Mouse (Mus musculus): ENCODE measurements around the gene Gm37240. TPM values are rescaled to one million over a fixed set of nuclear protein-coding genes. Genes with fewer than 3 reads are reported as not detected.
"Not testable (repeated sequence)": the region's sequence is repeated elsewhere in the genome, so short reads cannot be mapped to it uniquely, and the experiment has no call there.

The Gm37240 gene
- polyA plus RNA-seq, 1 experiment from 2014 or later = 0.11 TPM

DNA sequence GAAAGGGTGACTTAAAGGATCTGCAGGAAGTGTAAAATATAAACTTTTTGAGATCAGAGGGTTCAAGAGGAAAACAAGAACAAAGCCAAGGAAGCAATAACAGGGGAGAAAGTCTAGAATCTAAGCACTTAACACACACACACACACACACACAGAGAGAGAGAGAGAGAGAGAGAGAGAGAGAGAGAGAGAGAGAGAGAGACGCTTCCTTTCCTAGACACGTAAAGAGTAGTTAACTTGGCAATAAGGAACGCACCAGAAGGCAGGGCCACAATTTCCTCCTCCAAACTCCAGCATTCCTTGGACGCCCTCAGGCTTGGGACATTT lies 1305.7 kb downstream of the Gm37240 start:
- DNase-seq (no peak), ATAC-seq (ENCODE audit: low FRiP score, low TSS enrichment) (no peak)
- Histone ChIP-seq H3K4me1 (ENCODE audit: control insufficient read depth, insufficient read depth, low read length) (peaks cover 15% of the 10 kb centered on the region), H3K4me2 (ENCODE audit: low read length) (peak overlapping the region; percentile 67), H3K9ac (replicated peaks; ENCODE audit: low read length) (peak overlapping the region; percentile 57; the same call in 1 of the 2 replicates), H3K36me3 (ENCODE audit: control insufficient read depth, insufficient read depth, low read length) (no peaks in the 10 kb centered on the region), H3K27me3 (ENCODE audit: control insufficient read depth, insufficient read depth, low read length) (no peaks in the 10 kb centered on the region), H3K9me3 (ENCODE audit: control insufficient read depth, low read length) (no peaks in the 10 kb centered on the region), H3K4me3 (replicated peaks; ENCODE audit: low read depth, low read length) (peak overlapping the region; percentile 83), H3K27ac (replicated peaks; ENCODE audit: low read depth, low read length) (peak overlapping the region; percentile 92)
- WGBS = 0% methylated on average over 4 of the region's 4 CpGs

DNA sequence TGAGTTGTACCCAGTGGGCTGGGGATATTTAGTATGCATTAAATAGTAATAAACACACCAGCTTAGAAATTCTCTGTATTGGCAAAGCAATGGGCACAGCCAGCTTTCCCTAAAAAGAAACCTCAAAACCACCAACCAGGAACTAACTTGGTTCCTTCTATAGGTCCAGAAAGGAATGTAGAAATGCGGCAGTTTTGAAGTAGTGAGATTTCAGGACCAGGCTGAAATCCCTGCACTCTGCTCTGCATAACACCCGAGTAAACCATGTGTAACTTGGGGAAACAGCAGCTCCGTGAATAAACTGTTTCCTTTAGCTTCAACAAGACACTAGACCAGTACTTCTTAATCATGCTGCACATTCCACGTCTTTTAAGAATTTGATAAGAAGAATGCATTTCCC lies 1306.6 kb downstream of the Gm37240 start:
- no peak overlapping the region for H3K27ac ChIP-seq (replicated peaks; ENCODE audit: low read depth, low read length)
- H3K9me3 ChIP-seq (ENCODE audit: control insufficient read depth, low read length) = no peaks in the 10 kb centered on the region
- whole genome bisulfite sequencing = 64% methylated on average over 4 of the region's 4 CpGs
- ATAC-seq (ENCODE audit: low FRiP score, low TSS enrichment) (no peak), DNase-seq (no peak)
- H3K36me3 ChIP-seq (ENCODE audit: control insufficient read depth, insufficient read depth, low read length) = no peaks in the 10 kb centered on the region
- H3K27me3 ChIP-seq (ENCODE audit: control insufficient read depth, insufficient read depth, low read length) = no peaks in the 10 kb centered on the region
- no peak overlapping the region for H3K9ac ChIP-seq (replicated peaks; ENCODE audit: low read length)
- H3K4me1 ChIP-seq (ENCODE audit: control insufficient read depth, insufficient read depth, low read length) = peaks cover 15% of the 10 kb centered on the region
- no peak overlapping the region for H3K4me3 ChIP-seq (replicated peaks; ENCODE audit: low read depth, low read length)
- peak overlapping the region; percentile 67 for H3K4me2 ChIP-seq (ENCODE audit: low read length)

- 94% methylated on average over 3 of the region's 3 CpGs for WGBS
- Histone ChIP-seq H3K27ac (replicated peaks; ENCODE audit: low read depth, low read length) (no peak overlapping the region), H3K36me3 (ENCODE audit: control insufficient read depth, insufficient read depth, low read length) (no peaks in the 10 kb centered on the region), H3K9me3 (ENCODE audit: control insufficient read depth, low read length) (no peaks in the 10 kb centered on the region), H3K9ac (replicated peaks; ENCODE audit: low read length) (no peak overlapping the region), H3K4me2 (ENCODE audit: low read length) (no peak overlapping the region), H3K4me1 (ENCODE audit: control insufficient read depth, insufficient read depth, low read length) (no peaks in the 10 kb centered on the region), H3K27me3 (ENCODE audit: control insufficient read depth, insufficient read depth, low read length) (no peaks in the 10 kb centered on the region), H3K4me3 (replicated peaks; ENCODE audit: low read depth, low read length) (no peak overlapping the region)
- DNase-seq = no peak
- no peak for ATAC-seq (ENCODE audit: low FRiP score, low TSS enrichment)
Measured at GRCm38 (mm10) chr3:84570501-84570900, 1316.8 kb downstream of the Gm37240 start.

- no peaks in the 10 kb centered on the region for H3K4me1 ChIP-seq (ENCODE audit: control insufficient read depth, insufficient read depth, low read length)
- H3K9ac ChIP-seq (replicated peaks; ENCODE audit: low read length) = no peak overlapping the region
- H3K27me3 ChIP-seq (ENCODE audit: control insufficient read depth, insufficient read depth, low read length) = no peaks in the 10 kb centered on the region
- no peaks in the 10 kb centered on the region for H3K36me3 ChIP-seq (ENCODE audit: control insufficient read depth, insufficient read depth, low read length)
- no peak overlapping the region for H3K4me3 ChIP-seq (replicated peaks; ENCODE audit: low read depth, low read length)
- no peaks in the 10 kb centered on the region for H3K9me3 ChIP-seq (ENCODE audit: control insufficient read depth, low read length)
- DNase-seq = no peak
- WGBS = 84% methylated on average over 6 of the region's 6 CpGs
- ATAC-seq (ENCODE audit: low FRiP score, low TSS enrichment) = no peak
- H3K27ac ChIP-seq (replicated peaks; ENCODE audit: low read depth, low read length) = no peak overlapping the region
- H3K4me2 ChIP-seq (ENCODE audit: low read length) = no peak overlapping the region
Measured at GRCm38 (mm10) chr3:84569587-84569986, 1317.7 kb downstream of the Gm37240 start.

- Histone ChIP-seq H3K4me2 (ENCODE audit: low read length) (no peak overlapping the region), H3K4me1 (ENCODE audit: control insufficient read depth, insufficient read depth, low read length) (no peaks in the 10 kb centered on the region), H3K4me3 (replicated peaks; ENCODE audit: low read depth, low read length) (no peak overlapping the region), H3K27ac (replicated peaks; ENCODE audit: low read depth, low read length) (no peak overlapping the region), H3K27me3 (ENCODE audit: control insufficient read depth, insufficient read depth, low read length) (no peaks in the 10 kb centered on the region), H3K36me3 (ENCODE audit: control insufficient read depth, insufficient read depth, low read length) (no peaks in the 10 kb centered on the region), H3K9ac (replicated peaks; ENCODE audit: low read length) (no peak overlapping the region), H3K9me3 (ENCODE audit: control insufficient read depth, low read length) (no peaks in the 10 kb centered on the region)
- DNase-seq = no peak
- WGBS = 94% methylated on average over 6 of the region's 6 CpGs
- ATAC-seq (ENCODE audit: low FRiP score, low TSS enrichment) = no peak
Measured at GRCm38 (mm10) chr3:84568540-84568939, 1318.8 kb downstream of the Gm37240 start.

DNA sequence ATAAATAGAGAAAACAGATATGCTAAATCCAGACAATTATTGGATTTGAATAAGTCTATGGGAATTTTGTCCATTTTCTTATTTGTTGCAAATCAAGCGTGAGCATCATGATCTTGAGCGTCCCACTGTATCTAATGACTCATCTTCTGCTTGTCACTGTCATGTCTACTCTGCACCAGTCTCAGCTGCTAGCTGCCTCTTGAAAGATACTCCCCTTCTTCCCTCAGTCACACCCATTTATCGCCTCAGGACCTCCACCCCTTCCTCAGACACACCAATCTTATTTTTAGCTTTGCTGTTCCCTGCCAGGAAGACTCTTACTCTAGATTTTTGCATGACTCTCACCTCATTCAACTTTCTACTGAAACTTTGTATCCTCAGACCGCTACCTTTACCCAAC lies 1323.9 kb downstream of the Gm37240 start:
- Histone ChIP-seq H3K9ac (replicated peaks; ENCODE audit: low read length) (no peak overlapping the region), H3K9me3 (ENCODE audit: control insufficient read depth, low read length) (no peaks in the 10 kb centered on the region), H3K36me3 (ENCODE audit: control insufficient read depth, insufficient read depth, low read length) (no peaks in the 10 kb centered on the region), H3K27me3 (ENCODE audit: control insufficient read depth, insufficient read depth, low read length) (no peaks in the 10 kb centered on the region), H3K4me2 (ENCODE audit: low read length) (no peak overlapping the region), H3K4me3 (replicated peaks; ENCODE audit: low read depth, low read length) (no peak overlapping the region), H3K4me1 (ENCODE audit: control insufficient read depth, insufficient read depth, low read length) (no peaks in the 10 kb centered on the region), H3K27ac (replicated peaks; ENCODE audit: low read depth, low read length) (no peak overlapping the region)
- no peak for DNase-seq
- 93% methylated on average over 4 of the region's 4 CpGs for WGBS
- ATAC-seq (ENCODE audit: low FRiP score, low TSS enrichment) = no peak

DNA sequence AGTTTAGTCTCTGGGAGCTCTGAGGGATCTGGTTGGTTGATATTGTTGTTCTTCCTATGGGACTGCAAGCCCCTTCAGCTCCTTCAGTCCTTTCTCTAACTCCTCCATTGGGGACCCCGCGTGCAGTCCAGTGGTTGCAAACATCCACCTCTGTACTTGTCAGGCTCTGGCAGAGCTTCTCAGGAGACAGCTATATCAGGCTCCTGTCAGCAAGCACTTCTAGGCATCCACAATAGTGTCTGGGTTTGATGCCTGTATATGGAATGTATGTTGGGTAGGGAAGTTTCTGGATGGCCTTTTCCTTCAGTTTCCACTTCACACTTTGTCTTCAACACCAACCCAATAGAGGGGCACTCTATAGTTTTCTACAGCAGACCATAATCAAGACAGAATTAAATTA lies 1324.4 kb downstream of the Gm37240 start:
- not testable (repeated sequence) for H3K9ac ChIP-seq (replicated peaks; ENCODE audit: low read length); ATAC-seq (ENCODE audit: low FRiP score, low TSS enrichment); DNase-seq; H3K4me1 ChIP-seq (ENCODE audit: control insufficient read depth, insufficient read depth, low read length); H3K27me3 ChIP-seq (ENCODE audit: control insufficient read depth, insufficient read depth, low read length); H3K4me3 ChIP-seq (replicated peaks; ENCODE audit: low read depth, low read length); H3K9me3 ChIP-seq (ENCODE audit: control insufficient read depth, low read length); H3K36me3 ChIP-seq (ENCODE audit: control insufficient read depth, insufficient read depth, low read length); H3K27ac ChIP-seq (replicated peaks; ENCODE audit: low read depth, low read length); H3K4me2 ChIP-seq (ENCODE audit: low read length)
- 92% methylated on average over 2 of the region's 2 CpGs for WGBS

DNA sequence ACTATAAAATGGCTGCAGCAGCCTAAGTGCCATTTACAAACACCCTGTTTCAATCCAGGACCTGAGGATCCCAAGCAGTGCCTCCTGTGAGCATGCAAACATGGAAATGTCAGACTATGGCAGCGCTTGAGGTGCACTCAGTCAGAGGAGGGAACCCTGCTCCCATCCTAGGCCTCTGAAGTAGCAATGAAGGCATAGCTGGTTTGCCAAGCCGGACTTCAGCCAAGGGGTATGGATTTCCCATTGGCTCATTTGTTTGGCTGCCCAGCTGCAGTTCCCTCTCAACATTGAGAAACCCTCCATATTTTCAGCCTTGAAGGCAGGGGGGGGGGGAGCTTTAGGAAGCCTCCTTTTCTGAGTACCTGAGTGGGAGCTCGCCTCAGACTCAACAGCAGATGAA lies 1329.0 kb downstream of the Gm37240 start:
- ATAC-seq (ENCODE audit: low FRiP score, low TSS enrichment) (no peak), DNase-seq (no peak)
- WGBS = 94% methylated on average over 3 of the region's 3 CpGs
- Histone ChIP-seq H3K4me3 (replicated peaks; ENCODE audit: low read depth, low read length) (no peak overlapping the region), H3K9ac (replicated peaks; ENCODE audit: low read length) (no peak overlapping the region), H3K36me3 (ENCODE audit: control insufficient read depth, insufficient read depth, low read length) (no peaks in the 10 kb centered on the region), H3K9me3 (ENCODE audit: control insufficient read depth, low read length) (no peaks in the 10 kb centered on the region), H3K27ac (replicated peaks; ENCODE audit: low read depth, low read length) (no peak overlapping the region), H3K4me2 (ENCODE audit: low read length) (no peak overlapping the region), H3K4me1 (ENCODE audit: control insufficient read depth, insufficient read depth, low read length) (no peaks in the 10 kb centered on the region), H3K27me3 (ENCODE audit: control insufficient read depth, insufficient read depth, low read length) (no peaks in the 10 kb centered on the region)

DNA sequence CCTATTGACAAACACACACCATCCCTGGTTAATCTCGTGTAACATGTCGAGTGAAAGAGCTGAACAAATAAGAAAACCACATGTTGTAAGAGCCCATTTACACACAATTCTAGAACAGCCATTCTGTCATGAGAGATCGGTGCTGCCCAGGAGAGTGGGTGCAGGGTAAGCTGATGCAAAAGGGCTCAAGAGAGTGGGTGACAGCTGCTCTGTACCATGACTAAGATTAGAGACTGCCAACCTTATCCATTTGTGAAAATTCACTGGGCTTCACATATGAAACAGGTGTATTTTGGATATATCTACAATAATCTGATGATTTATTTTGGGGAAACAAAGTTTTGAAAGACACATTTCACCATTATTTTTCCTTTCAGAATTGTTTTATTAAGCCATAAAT lies 1331.5 kb downstream of the Gm37240 start:
- ATAC-seq (ENCODE audit: low FRiP score, low TSS enrichment) = no peak
- 89% methylated on average over 3 of the region's 3 CpGs for WGBS

More for the DNA sequence above, 1331.5 kb downstream of the Gm37240 start:
- no peaks in the 10 kb centered on the region for H3K4me1 ChIP-seq (ENCODE audit: control insufficient read depth, insufficient read depth, low read length)
- H3K4me2 ChIP-seq (ENCODE audit: low read length) = no peak overlapping the region
- no peak overlapping the region for H3K9ac ChIP-seq (replicated peaks; ENCODE audit: low read length)
- H3K36me3 ChIP-seq (ENCODE audit: control insufficient read depth, insufficient read depth, low read length) = no peaks in the 10 kb centered on the region
- no peak overlapping the region for H3K4me3 ChIP-seq (replicated peaks; ENCODE audit: low read depth, low read length)
- no peak overlapping the region for H3K27ac ChIP-seq (replicated peaks; ENCODE audit: low read depth, low read length)
- H3K9me3 ChIP-seq (ENCODE audit: control insufficient read depth, low read length) = no peaks in the 10 kb centered on the region
- no peaks in the 10 kb centered on the region for H3K27me3 ChIP-seq (ENCODE audit: control insufficient read depth, insufficient read depth, low read length)
- DNase-seq = no peak

Measured in midbrain, embryonic 14.5 days (tissue).